Mouse (Mus musculus) kidney, adult 2 months (tissue): Measurements from ENCODE around the gene March1.
"Not testable (repeated sequence)": the region's sequence is repeated elsewhere in the genome, so short reads cannot be mapped to it uniquely, and the experiment has no call there.

Source experiments
- CTCF ChIP-seq: fragments of 200-500 bp; conservative IDR thresholded peaks from 2 replicates; pipeline ENCODE4 v1.5.1; 2011; ENCODE audit warnings: low read depth, mild to moderate bottlenecking, control low read depth, low read length, moderate library complexity, mixed read lengths; ENCODE audit not compliant: insufficient read depth, insufficient read length
- POLR2A ChIP-seq: fragments of 200-500 bp; IDR thresholded peaks from one replicate; pipeline ENCODE4 v1.6.1; 2011; ENCODE audit warnings: low read depth, low read length, control low read depth

- TF ChIP-seq CTCF, POLR2A: not testable (repeated sequence)
These were observed 799.9 kb downstream of the March1 start for GRCm38 (mm10) chr8:66417591-66417990.
